Mouse (Mus musculus) CD8-positive naive resting alpha-beta T cell, adult 2 months (primary cell): ENCODE data around the gene Cdca5.

ENCODE experiments used
- DNase-seq, 2 experiments: peaks; one replicate each; pipeline ENCODE4 v3.0.0; 2022; ENCODE audit warnings: low read depth in 2 of 2, low spot score in 2 of 2

Cdca5 gene

GRCm38 (mm10) chr19:6061021-6061533 is 23.7 kb upstream of the Cdca5 start, which contains the start of gene Znhit2:
Gene Znhit2 (plus strand): TSS chr19:6061192.
- peak; percentile 92 to 95 for DNase-seq

- DNase-seq, result peak; percentile 35 to 36
Observed at GRCm38 (mm10) chr19:6061641-6062302, 23.0 kb upstream of the Cdca5 start.

- no peak for DNase-seq
Observed at GRCm38 (mm10) chr19:6062418-6062817, 22.4 kb upstream of the Cdca5 start.

- DNase-seq, result no peak
Observed at GRCm38 (mm10) chr19:6063081-6063480, 21.7 kb upstream of the Cdca5 start.

- no peak for DNase-seq
Observed at GRCm38 (mm10) chr19:6066571-6066970, 18.2 kb upstream of the Cdca5 start.

- DNase-seq, result peak; percentile 79 to 89
Observed at GRCm38 (mm10) chr19:6067011-6067723, 17.6 kb upstream of the Cdca5 start.

- peak; percentile 84 to 85 for DNase-seq
Observed at GRCm38 (mm10) chr19:6067724-6068415, 16.9 kb upstream of the Cdca5 start, which contains the start of gene Tm7sf2. Gene Tm7sf2 (minus strand): TSS chr19:6068373.

GRCm38 (mm10) chr19:6068951-6069350 is 15.8 kb upstream of the Cdca5 start:
- peak in 1 of 2 experiments; percentile 19 for DNase-seq

- DNase-seq, result no peak
Observed at GRCm38 (mm10) chr19:6069851-6070250, 14.9 kb upstream of the Cdca5 start.

- no peak for DNase-seq
Observed at GRCm38 (mm10) chr19:6070571-6071250, 14.1 kb upstream of the Cdca5 start.

- DNase-seq, result no peak
Observed at GRCm38 (mm10) chr19:6071261-6071660, 13.5 kb upstream of the Cdca5 start.

- DNase-seq, result no peak
Observed at GRCm38 (mm10) chr19:6073889-6074288, 10.9 kb upstream of the Cdca5 start.

- DNase-seq, result peak; percentile 78 to 85
Observed at GRCm38 (mm10) chr19:6076564-6077393, 8.0 kb upstream of the Cdca5 start, which contains the start of gene Vps51. Gene Vps51 (minus strand): TSS chr19:6077231.

- DNase-seq, result no peak
Observed at GRCm38 (mm10) chr19:6079983-6080480, 4.8 kb upstream of the Cdca5 start, which contains the start of gene Tmem262. Gene Tmem262 (plus strand): TSS chr19:6080033.

- no peak for DNase-seq
Observed at GRCm38 (mm10) chr19:6082156-6082555, 2.6 kb upstream of the Cdca5 start, which contains the start of gene Gm28374. Gene Gm28374 (minus strand): TSS chr19:6082256.

- DNase-seq, result peak in 1 of 2 experiments; percentile 40
Observed at GRCm38 (mm10) chr19:6085417-6085879, 665 bp downstream of the Cdca5 start.

GRCm38 (mm10) chr19:6088841-6089240 is 4.1 kb downstream of the Cdca5 start:
- DNase-seq, result no peak

- DNase-seq, result no peak
Observed at GRCm38 (mm10) chr19:6094119-6094518, 9.3 kb downstream of the Cdca5 start, which contains the start of gene AC131692.1. Gene AC131692.1 (plus strand): TSS chr19:6094419.

GRCm38 (mm10) chr19:6097847-6098246 is 13.1 kb downstream of the Cdca5 start:
- no peak for DNase-seq
